Mouse (Mus musculus) kidney, adult 2 months (tissue): ENCODE data around the gene Cdk9. TPM values are rescaled to one million over a fixed set of nuclear protein-coding genes. Genes with fewer than 3 reads are reported as not detected.
A peak's percentile ranks its signal among the peaks of the same experiment; 100 is the strongest.

Experiments used
- DNase-seq: peaks from one replicate; pipeline ENCODE4 v3.0.0; 2021
- H3K27ac ChIP-seq: fragments of 200-500 bp; 2 replicates; pipeline ENCODE4 v1.5.1; 2012; ENCODE audit warnings: low read depth, low read length, control low read depth, inconsistent platforms; ENCODE audit not compliant: insufficient read depth
- H3K27me3 ChIP-seq: fragments of 200-500 bp; replicated peaks from 2 replicates; pipeline ENCODE4 v1.6.1; 2012; ENCODE audit warnings: mild to moderate bottlenecking, moderate library complexity, low read length, inconsistent platforms; ENCODE audit not compliant: control insufficient read depth, insufficient read depth
- H3K36me3 ChIP-seq: fragments of 200-500 bp; 2 replicates; pipeline ENCODE4 v1.6.1; 2012; ENCODE audit warnings: mild to moderate bottlenecking, moderate library complexity, low read length, inconsistent platforms; ENCODE audit not compliant: control insufficient read depth, insufficient read depth
- H3K4me1 ChIP-seq: fragments of 200-500 bp; 2 replicates; pipeline ENCODE4 v1.6.1; 2011; ENCODE audit warnings: low read length; ENCODE audit not compliant: control insufficient read depth, insufficient read depth
- H3K4me3 ChIP-seq: fragments of 200-500 bp; 2 replicates; pipeline ENCODE4 v1.5.1; 2011; ENCODE audit warnings: mild to moderate bottlenecking, low read depth, low read length, control low read depth; ENCODE audit not compliant: insufficient read depth
- CTCF ChIP-seq: fragments of 200-500 bp; conservative IDR thresholded peaks from 2 replicates; pipeline ENCODE4 v1.5.1; 2011; ENCODE audit warnings: low read depth, mild to moderate bottlenecking, control low read depth, low read length, moderate library complexity, mixed read lengths; ENCODE audit not compliant: insufficient read depth, insufficient read length
- POLR2A ChIP-seq: fragments of 200-500 bp; IDR thresholded peaks from one replicate; pipeline ENCODE4 v1.6.1; 2011; ENCODE audit warnings: low read depth, low read length, control low read depth
- WGBS: fragments of 180-500 bp; shearing (Covaris S2); methylation state at CpG from one replicate; pipeline ENCODE4 v1.1.7; 2018; 5-methylcytosine and 5-hydroxymethylcytosine counted together
- polyA plus RNA-seq: library from polyadenylated mRNA; depleted of rRNA; stranded (reverse); fragments of >200 nt; gene quantifications from 2 replicates; pipeline ENCODE4 v1.2.3, GENCODE M21; 2012

Cdk9 gene
- polyA plus RNA-seq, 1 experiment: 89.2 TPM

GRCm38 (mm10) chr2:32756674-32757055 lies 43.8 kb upstream of the Cdk9 start:
- Histone ChIP-seq H3K27ac (no peak overlapping the region; the same call in 1 of the 2 replicates), H3K27me3 (no peaks in the 10 kb centered on the region), H3K36me3 (peaks cover 1% of the 10 kb centered on the region; the same call in 1 of the 2 replicates), H3K4me3 (no peak overlapping the region), H3K4me1 (peaks cover 5% of the 10 kb centered on the region)
- DNase-seq: no peak
- TF ChIP-seq POLR2A: no peak
- no peak for TF ChIP-seq CTCF
- 33% methylated on average over 6 of the region's 6 CpGs for WGBS

DNA sequence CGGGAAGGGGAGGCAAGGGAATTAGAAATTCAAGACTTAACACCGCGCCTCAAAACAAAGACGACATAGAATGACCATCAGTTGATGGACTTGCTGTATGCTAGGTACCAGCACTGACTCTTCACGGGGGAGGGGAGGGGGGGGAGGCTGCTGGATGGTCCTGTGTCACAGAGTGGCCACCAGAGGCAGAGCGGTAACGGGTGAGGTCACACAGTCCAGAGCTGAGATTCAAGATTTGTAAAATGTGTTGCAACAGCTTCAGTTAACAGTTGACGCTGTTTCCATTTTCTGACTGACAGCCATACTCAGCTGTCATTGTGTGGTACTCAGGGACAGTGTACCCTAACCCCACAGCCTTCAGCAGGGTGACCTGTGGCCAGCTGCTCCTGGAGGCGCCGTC lies 39.3 kb upstream of the Cdk9 start:
- Histone ChIP-seq H3K4me3 (no peak overlapping the region), H3K4me1 (no peaks in the 10 kb centered on the region; the same call in 1 of the 2 replicates), H3K27ac (no peak overlapping the region), H3K36me3 (peaks cover 1% of the 10 kb centered on the region; the same call in 1 of the 2 replicates), H3K27me3 (no peaks in the 10 kb centered on the region)
- DNase-seq: no peak
- WGBS: 65% methylated on average over 10 of the region's 10 CpGs
- TF ChIP-seq CTCF (peak; percentile 44), POLR2A (no peak)

DNA sequence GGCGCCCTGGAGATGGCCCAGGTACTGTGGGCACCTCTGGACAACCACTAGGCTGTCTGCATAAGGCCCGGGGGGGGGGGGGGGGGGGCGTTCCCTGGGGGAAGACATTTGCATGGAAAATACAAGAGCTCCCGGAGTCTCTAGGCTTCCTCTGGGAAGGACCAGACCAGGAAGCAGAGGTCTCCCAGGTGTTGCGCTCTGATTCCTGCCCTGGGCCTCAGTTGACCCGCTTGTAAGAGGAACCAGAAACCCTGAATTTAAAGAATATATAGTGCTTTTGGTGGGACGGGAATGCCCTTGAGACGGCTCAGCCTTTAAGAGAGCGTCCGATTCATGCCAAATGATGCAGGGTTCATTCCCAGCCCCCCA lies 38.8 kb upstream of the Cdk9 start:
- Histone ChIP-seq H3K27ac (peak overlapping the region; percentile 13; the same call in 1 of the 2 replicates), H3K36me3 (peaks cover 1% of the 10 kb centered on the region; the same call in 1 of the 2 replicates), H3K4me1 (no peaks in the 10 kb centered on the region; the same call in 1 of the 2 replicates), H3K4me3 (peak overlapping the region; percentile 43), H3K27me3 (no peaks in the 10 kb centered on the region)
- TF ChIP-seq CTCF: no peak
- TF ChIP-seq POLR2A: no peak
- WGBS: 24% methylated on average over 10 of the region's 10 CpGs
- no peak for DNase-seq

DNA sequence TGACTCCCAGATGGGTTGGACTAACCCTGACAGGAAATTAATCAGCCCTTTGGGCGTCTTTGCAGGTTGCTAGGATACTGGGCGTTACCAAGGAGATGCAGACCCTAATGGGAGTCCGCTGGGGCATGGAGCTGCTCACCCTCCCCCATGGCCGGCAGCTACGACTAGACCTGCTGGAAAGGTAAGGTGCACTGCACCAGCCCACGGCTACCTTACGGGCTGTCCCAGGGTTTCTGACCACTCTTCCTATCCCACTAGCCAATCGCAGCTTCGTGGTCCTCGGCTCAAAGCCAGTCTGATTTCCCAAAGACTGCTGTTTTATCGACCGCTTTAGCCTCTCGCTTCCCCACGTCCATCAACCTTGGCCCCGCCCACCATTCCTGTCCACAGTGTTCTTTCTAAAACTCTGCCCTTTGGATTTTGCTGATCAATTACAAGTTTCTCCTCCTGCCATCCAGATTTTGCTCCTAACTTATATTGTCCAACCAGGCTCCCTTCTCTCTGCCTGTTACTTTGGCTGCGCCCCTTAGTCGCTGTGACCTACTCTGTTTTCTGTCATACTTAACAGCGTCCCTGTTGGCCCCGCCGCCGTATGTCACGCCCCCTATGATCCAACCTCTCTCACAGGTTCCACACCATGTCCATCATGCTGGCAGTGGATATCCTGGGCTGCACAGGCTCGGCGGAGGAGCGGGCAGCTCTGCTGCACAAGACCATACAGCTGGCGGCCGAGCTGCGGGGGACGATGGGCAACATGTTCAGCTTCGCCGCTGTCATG lies 38.2 kb upstream of the Cdk9 start:
- WGBS: 26% methylated on average over 31 of the region's 31 CpGs
- peak; percentile 93 for DNase-seq
- Histone ChIP-seq H3K27ac (peak overlapping the region; percentile 37; the same call in 1 of the 2 replicates), H3K27me3 (no peaks in the 10 kb centered on the region), H3K4me3 (peak overlapping the region; percentile 43), H3K36me3 (peaks cover 1% of the 10 kb centered on the region; the same call in 1 of the 2 replicates), H3K4me1 (no peaks in the 10 kb centered on the region)
- TF ChIP-seq CTCF (no peak), POLR2A (no peak)

- no peaks in the 10 kb centered on the region for H3K4me1 ChIP-seq
Observed at GRCm38 (mm10) chr2:32750199-32750598, 37.3 kb upstream of the Cdk9 start.

DNA sequence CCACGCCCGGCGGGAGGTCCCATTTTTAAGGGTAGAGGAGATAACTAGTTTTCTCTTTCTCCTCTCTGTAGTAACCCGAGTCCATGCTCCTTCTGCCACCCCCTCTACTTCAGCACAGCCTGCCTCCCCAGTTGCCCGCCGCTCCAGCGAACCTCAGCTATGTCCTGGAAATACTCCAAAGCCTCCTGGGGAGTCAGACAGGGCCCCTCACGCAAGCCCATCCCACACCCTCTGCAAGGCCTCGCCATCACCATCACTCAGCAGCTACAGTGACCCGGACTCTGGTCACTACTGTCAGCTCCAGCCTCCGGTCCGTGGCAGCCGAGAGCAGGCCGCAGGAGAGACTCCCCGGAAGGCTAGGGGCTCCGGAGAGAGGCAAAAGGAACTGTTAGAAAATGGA lies 36.2 kb upstream of the Cdk9 start:
- no peak for DNase-seq
- H3K4me1 ChIP-seq: no peaks in the 10 kb centered on the region
- H3K36me3 ChIP-seq: 0 out of 2 replicates have a peak, but pooled peaks cover 1% of the 10 kb centered on the region
- H3K27me3 ChIP-seq: no peaks in the 10 kb centered on the region
- TF ChIP-seq POLR2A (no peak), CTCF (no peak)
- 70% methylated on average over 16 of the region's 16 CpGs for WGBS
- H3K27ac ChIP-seq: no peak overlapping the region
- no peak overlapping the region for H3K4me3 ChIP-seq

More at GRCm38 (mm10) chr2:32750199-32750598, 37.3 kb upstream of the Cdk9 start:
- no peak for TF ChIP-seq POLR2A
- no peak for TF ChIP-seq CTCF
- H3K4me3 ChIP-seq: no peak overlapping the region
- 74% methylated on average over 7 of the region's 7 CpGs for WGBS
- H3K27me3 ChIP-seq: no peaks in the 10 kb centered on the region
- no peak for DNase-seq
- H3K27ac ChIP-seq: no peak overlapping the region
- H3K36me3 ChIP-seq: peaks cover 1% of the 10 kb centered on the region; the same call in 1 of the 2 replicates

DNA sequence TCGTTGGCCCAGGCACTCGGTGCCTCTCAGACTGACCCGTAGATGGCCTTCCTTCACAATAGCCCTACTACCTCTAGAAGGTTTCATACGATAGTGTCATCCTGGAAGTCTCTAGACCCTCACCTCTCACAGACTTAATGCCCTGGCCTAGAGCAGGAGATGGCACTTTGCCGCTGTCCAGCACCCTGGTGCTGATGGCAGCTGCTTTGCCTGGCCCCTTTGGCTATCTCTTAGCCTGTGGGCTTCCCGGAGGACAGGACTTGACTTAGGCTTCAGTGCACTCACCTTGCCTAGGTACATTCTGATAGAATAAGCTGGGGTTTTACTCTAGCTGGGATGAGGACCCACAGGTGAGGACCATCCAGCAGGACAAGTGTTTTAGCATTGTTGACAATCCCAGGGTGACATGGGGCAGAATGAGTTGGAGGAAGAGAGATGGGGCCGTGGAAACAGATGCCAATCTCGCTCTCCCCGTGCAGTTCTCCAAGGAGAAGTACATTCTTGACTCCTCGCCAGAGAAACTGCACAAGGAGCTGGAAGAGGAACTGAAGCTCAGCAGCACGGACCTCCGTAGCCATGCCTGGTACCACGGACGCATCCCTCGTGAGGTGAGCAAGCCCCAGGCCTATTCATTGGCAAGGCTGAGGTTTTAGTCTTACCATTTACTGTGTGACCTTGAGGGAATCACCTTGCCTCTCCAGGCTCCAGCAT lies 31.6 kb upstream of the Cdk9 start:
- Histone ChIP-seq H3K36me3 (no peaks in the 10 kb centered on the region), H3K4me3 (no peak overlapping the region), H3K27me3 (no peaks in the 10 kb centered on the region), H3K4me1 (no peaks in the 10 kb centered on the region), H3K27ac (no peak overlapping the region)
- WGBS: 60% methylated on average over 15 of the region's 15 CpGs
- TF ChIP-seq CTCF (no peak), POLR2A (no peak)
- DNase-seq: no peak
